Mouse (Mus musculus): ENCODE measurements around the gene Pds5a. TPM values are rescaled to one million over a fixed set of nuclear protein-coding genes. Genes with fewer than 3 reads are reported as not detected.
A peak's percentile ranks its signal among the peaks of the same experiment; 100 is the strongest.

Pds5a gene
- polyA plus RNA-seq, 1 experiment: 81.5 TPM

- DNase-seq (ENCODE audit: low read depth): no peak
Measured at GRCm38 (mm10) chr5:65610541-65610940, 87.5 kb downstream of the Pds5a start.

GRCm38 (mm10) chr5:65609769-65610168 is 88.3 kb downstream of the Pds5a start:
- no peak for DNase-seq (ENCODE audit: low read depth)
- no peak for TF ChIP-seq CTCF (IDR thresholded peaks at IDR 0.05; ENCODE audit: borderline replicate concordance, extremely low read depth, insufficient read depth, insufficient read length)
- no peak for TF ChIP-seq POLR2A (IDR thresholded peaks at IDR 0.05; ENCODE audit: borderline replicate concordance, extremely low read depth, insufficient read depth, insufficient read length, poor library complexity, severe bottlenecking)

More at GRCm38 (mm10) chr5:65610541-65610940, 87.5 kb downstream of the Pds5a start:
- TF ChIP-seq CTCF (IDR thresholded peaks at IDR 0.05; ENCODE audit: borderline replicate concordance, extremely low read depth, insufficient read depth, insufficient read length): no peak
- no peak for TF ChIP-seq POLR2A (IDR thresholded peaks at IDR 0.05; ENCODE audit: borderline replicate concordance, extremely low read depth, insufficient read depth, insufficient read length, poor library complexity, severe bottlenecking)

DNA sequence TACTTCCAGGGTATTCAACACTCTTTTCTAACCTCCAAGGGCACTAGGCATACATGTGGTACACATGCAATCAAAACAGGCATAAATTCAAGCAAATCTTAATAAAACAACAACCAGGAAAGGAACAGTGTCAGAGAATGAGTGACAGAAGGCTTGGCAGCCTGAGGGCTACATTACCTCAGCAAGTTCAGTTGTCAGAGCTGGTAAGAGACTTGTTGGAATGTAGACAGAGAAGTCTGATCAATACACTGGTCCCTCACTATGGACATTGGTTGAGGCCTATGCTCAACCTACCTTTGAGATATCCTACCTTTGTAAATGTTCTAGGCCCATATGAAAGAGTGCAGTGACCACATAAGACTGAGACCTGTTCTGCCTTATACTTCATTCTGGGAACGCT is 91.3 kb downstream of the Pds5a start:
- no peak for TF ChIP-seq CTCF (IDR thresholded peaks at IDR 0.05; ENCODE audit: borderline replicate concordance, extremely low read depth, insufficient read depth, insufficient read length)
- no peak for TF ChIP-seq POLR2A (IDR thresholded peaks at IDR 0.05; ENCODE audit: borderline replicate concordance, extremely low read depth, insufficient read depth, insufficient read length, poor library complexity, severe bottlenecking)
- DNase-seq (ENCODE audit: low read depth): no peak

DNA sequence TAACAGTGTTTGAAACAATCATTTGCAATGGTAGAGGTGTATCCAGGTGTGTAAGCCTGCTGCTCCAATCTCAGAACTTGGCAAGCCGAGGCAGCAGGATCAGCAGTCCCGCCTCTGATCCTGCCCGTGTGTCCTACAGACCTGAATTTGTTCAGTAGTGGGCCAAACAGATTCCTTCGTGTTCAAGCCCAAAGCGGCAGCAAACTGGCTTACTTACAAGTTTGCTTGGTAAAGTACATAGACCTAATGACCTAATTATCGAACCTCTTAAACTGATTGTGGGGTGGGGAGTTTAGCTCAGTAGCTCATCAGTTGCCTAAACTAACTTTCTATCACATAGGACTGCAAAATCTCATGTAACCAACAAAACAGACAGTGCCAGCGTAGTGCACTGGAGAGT is 98.4 kb downstream of the Pds5a start:
- DNase-seq (ENCODE audit: low read depth): no peak
- TF ChIP-seq POLR2A (IDR thresholded peaks at IDR 0.05; ENCODE audit: borderline replicate concordance, extremely low read depth, insufficient read depth, insufficient read length, poor library complexity, severe bottlenecking): no peak
- TF ChIP-seq CTCF (IDR thresholded peaks at IDR 0.05; ENCODE audit: borderline replicate concordance, extremely low read depth, insufficient read depth, insufficient read length): no peak

DNA sequence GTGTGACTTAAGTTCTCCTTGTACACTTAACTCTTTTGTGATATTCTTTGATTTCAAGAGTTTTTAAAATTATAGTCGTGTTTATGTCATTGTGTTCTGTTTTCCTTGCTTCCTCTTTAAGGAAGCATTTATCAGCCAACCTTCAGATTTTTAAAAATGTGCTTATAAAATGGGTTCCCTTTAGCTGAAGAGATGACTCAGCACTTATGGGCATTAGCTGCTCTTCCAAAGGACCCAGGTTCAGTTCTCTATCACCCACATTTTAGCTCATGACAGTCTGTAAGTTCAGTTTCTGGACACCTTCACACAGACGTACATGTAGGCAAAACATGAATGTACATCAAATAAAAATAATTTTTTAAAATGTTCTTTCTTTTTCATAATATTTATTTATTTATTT is 105.7 kb downstream of the Pds5a start:
- no peak for TF ChIP-seq CTCF (IDR thresholded peaks at IDR 0.05; ENCODE audit: borderline replicate concordance, extremely low read depth, insufficient read depth, insufficient read length)
- DNase-seq (ENCODE audit: low read depth): no peak

- TF ChIP-seq CTCF (IDR thresholded peaks at IDR 0.05; ENCODE audit: borderline replicate concordance, extremely low read depth, insufficient read depth, insufficient read length): no peak
- no peak for TF ChIP-seq POLR2A (IDR thresholded peaks at IDR 0.05; ENCODE audit: borderline replicate concordance, extremely low read depth, insufficient read depth, insufficient read length, poor library complexity, severe bottlenecking)
- no peak for DNase-seq (ENCODE audit: low read depth)
Measured at GRCm38 (mm10) chr5:65590199-65590598, 107.9 kb downstream of the Pds5a start.

GRCm38 (mm10) chr5:65586291-65586690 is 111.8 kb downstream of the Pds5a start:
- no peak for TF ChIP-seq CTCF (IDR thresholded peaks at IDR 0.05; ENCODE audit: borderline replicate concordance, extremely low read depth, insufficient read depth, insufficient read length)
- no peak for TF ChIP-seq POLR2A (IDR thresholded peaks at IDR 0.05; ENCODE audit: borderline replicate concordance, extremely low read depth, insufficient read depth, insufficient read length, poor library complexity, severe bottlenecking)
- DNase-seq (ENCODE audit: low read depth): no peak

DNA sequence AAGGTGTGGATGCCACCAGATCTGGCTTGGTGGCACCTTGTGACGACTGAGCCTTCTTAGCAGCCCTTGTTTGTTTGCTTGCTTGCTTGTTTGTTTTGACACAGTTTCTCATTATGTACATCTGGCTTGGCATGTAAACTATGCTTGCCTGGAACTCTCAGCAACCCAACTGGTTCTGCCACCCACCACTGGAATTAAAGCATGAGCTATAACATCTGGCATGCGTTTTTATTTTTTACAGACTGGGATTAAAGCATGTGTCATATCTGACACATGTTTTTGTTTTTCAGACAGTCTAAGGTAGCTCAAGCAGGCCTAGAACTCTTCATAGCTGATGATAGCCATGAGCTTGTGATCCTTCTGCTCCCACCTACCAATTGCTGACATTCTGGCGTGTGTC is 119.5 kb downstream of the Pds5a start:
- no peak for TF ChIP-seq CTCF (IDR thresholded peaks at IDR 0.05; ENCODE audit: borderline replicate concordance, extremely low read depth, insufficient read depth, insufficient read length)
- TF ChIP-seq POLR2A (IDR thresholded peaks at IDR 0.05; ENCODE audit: borderline replicate concordance, extremely low read depth, insufficient read depth, insufficient read length, poor library complexity, severe bottlenecking): no peak
- no peak for DNase-seq (ENCODE audit: low read depth)

DNA sequence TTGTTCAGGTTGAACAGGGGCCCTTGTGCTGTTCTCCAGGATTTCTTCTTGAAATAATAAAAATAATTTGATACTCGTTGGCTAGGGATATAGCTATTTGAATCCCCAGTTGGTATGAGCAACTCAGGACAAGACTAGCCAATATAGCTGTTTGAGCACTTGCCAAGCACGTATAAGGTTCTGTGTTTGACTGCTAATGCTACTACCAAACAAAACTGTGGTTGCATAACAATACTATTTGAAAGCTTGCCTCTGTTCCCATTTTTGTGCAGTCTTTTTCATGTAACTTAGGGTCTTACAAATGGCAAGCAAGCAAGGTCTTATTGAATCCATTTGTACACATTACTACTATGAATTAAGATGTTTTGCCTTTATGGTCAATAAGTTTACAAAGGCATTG is 122.2 kb downstream of the Pds5a start:
- TF ChIP-seq CTCF (IDR thresholded peaks at IDR 0.05; ENCODE audit: borderline replicate concordance, extremely low read depth, insufficient read depth, insufficient read length): no peak
- TF ChIP-seq POLR2A (IDR thresholded peaks at IDR 0.05; ENCODE audit: borderline replicate concordance, extremely low read depth, insufficient read depth, insufficient read length, poor library complexity, severe bottlenecking): no peak
- DNase-seq (ENCODE audit: low read depth): no peak

GRCm38 (mm10) chr5:65574876-65575275 is 123.2 kb downstream of the Pds5a start:
- TF ChIP-seq POLR2A (IDR thresholded peaks at IDR 0.05; ENCODE audit: borderline replicate concordance, extremely low read depth, insufficient read depth, insufficient read length, poor library complexity, severe bottlenecking): no peak
- no peak for TF ChIP-seq CTCF (IDR thresholded peaks at IDR 0.05; ENCODE audit: borderline replicate concordance, extremely low read depth, insufficient read depth, insufficient read length)
- no peak for DNase-seq (ENCODE audit: low read depth)

- TF ChIP-seq CTCF (IDR thresholded peaks at IDR 0.05; ENCODE audit: borderline replicate concordance, extremely low read depth, insufficient read depth, insufficient read length): no peak
- TF ChIP-seq POLR2A (IDR thresholded peaks at IDR 0.05; ENCODE audit: borderline replicate concordance, extremely low read depth, insufficient read depth, insufficient read length, poor library complexity, severe bottlenecking): no peak
- DNase-seq (ENCODE audit: low read depth): no peak
Measured at GRCm38 (mm10) chr5:65565486-65565885, 132.6 kb downstream of the Pds5a start.

DNA sequence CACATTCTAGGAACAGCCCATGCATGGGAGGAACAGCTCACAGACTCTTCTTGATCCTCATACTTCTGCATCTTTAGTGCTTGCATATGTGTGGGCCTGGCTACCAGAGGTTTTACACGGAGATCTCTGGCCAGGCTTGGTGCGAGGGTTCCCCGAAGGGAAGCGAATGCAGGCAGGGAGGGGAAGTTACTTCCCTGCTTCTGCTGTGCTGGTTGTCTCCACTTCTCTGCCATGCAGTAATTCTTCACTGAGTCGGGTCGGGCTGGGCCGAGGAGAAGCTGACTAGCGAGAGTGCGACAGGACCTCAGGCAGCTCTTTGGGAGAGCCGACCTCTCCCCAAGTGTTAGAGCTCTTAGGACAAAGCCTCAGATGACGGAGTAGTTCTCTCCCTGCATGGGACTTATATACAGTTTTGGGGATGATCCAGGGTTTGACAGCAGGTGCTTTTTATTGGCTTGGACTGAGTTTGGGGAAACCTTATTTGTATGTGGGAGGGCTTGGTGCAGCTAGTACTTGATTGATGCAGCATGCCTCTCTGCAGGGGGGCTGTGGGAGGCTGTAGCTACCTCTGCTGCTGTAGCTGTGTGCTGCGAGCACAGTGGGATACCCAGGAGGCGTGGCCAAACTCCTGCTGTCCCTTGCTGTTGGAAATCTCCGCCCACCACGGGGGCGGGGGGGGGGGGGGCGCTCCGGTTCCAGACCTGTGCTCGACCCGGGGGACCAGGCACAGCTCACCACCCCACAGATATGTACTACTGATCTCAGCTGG is 136.8 kb downstream of the Pds5a start:
- DNase-seq (ENCODE audit: low read depth): peak; percentile 25
- TF ChIP-seq POLR2A (IDR thresholded peaks at IDR 0.05; ENCODE audit: borderline replicate concordance, extremely low read depth, insufficient read depth, insufficient read length, poor library complexity, severe bottlenecking): no peak
